Mouse (Mus musculus) stomach, postnatal 0 days (tissue): ENCODE results near the gene Chd5. TPM values are rescaled to one million over a fixed set of nuclear protein-coding genes. Genes with fewer than 3 reads are reported as not detected.
A peak's percentile ranks its signal among the peaks of the same experiment; 100 is the strongest.

Source experiments
- ATAC-seq: fragments of 200-750 bp; cut with Nextera tagmentation; 2 replicates; pipeline ENCODE4 v1.8.0; 2017; ENCODE audit not compliant: low FRiP score, low TSS enrichment
- DNase-seq: peaks from one replicate; pipeline ENCODE4 v3.0.0-alpha.2; 2016; ENCODE audit warnings: low spot score
- H3K27ac ChIP-seq: fragments of 300-500 bp; sonication (generic); replicated peaks from 2 replicates; pipeline ENCODE4 v1.5.1; 2014; ENCODE audit warnings: mild to moderate bottlenecking, control low read depth
- H3K27me3 ChIP-seq: fragments of 300-500 bp; sonication (generic); 2 replicates; pipeline ENCODE4 v1.6.1; 2014; ENCODE audit warnings: low read length; ENCODE audit not compliant: control insufficient read depth, insufficient read depth
- H3K36me3 ChIP-seq: fragments of 300-500 bp; sonication (generic); 2 replicates; pipeline ENCODE4 v1.6.1; 2014; ENCODE audit warnings: low read length, mixed read lengths; ENCODE audit not compliant: control insufficient read depth, insufficient read depth
- H3K4me1 ChIP-seq: fragments of 300-500 bp; sonication (generic); replicated peaks from 2 replicates; pipeline ENCODE4 v1.6.1; 2014; ENCODE audit warnings: antibody characterized with exemption; ENCODE audit not compliant: control insufficient read depth, insufficient read depth
- H3K4me2 ChIP-seq: fragments of 300-500 bp; sonication (generic); replicated peaks from 2 replicates; pipeline ENCODE4 v1.6.1; 2014; ENCODE audit warnings: low read depth, mild to moderate bottlenecking, control low read depth, moderate library complexity
- H3K4me3 ChIP-seq: fragments of 300-500 bp; sonication (generic); 2 replicates; pipeline ENCODE4 v1.5.1; 2014; ENCODE audit warnings: low read depth, low read length, control low read depth
- H3K9ac ChIP-seq: fragments of 300-500 bp; sonication (generic); 2 replicates; pipeline ENCODE4 v1.6.1; 2014; ENCODE audit warnings: mild to moderate bottlenecking, low read length, control low read depth, mixed read lengths
- H3K9me3 ChIP-seq: fragments of 300-500 bp; sonication (generic); 2 replicates; pipeline ENCODE4 v1.6.1; 2016; ENCODE audit warnings: low read length; ENCODE audit not compliant: control insufficient read depth
- CTCF ChIP-seq: IDR thresholded peaks from 2 replicates; pipeline ENCODE4 v1.5.1; 2016; ENCODE audit warnings: antibody characterized with exemption, low read depth, mild to moderate bottlenecking, moderate library complexity
- EP300 ChIP-seq: optimal IDR thresholded peaks from 2 replicates; pipeline ENCODE3; 2016; ENCODE audit warnings: antibody characterized with exemption
- WGBS: fragments of 180-500 bp; shearing (Covaris S2); extraction: QIAGEN DNeasy Blood & Tissue Kit; methylation state at CpG from one replicate; pipeline ENCODE4 v1.1.7; 2014; 5-methylcytosine and 5-hydroxymethylcytosine counted together
- polyA plus RNA-seq: library from polyadenylated mRNA; unstranded; fragments of >200 nt; fragmentation: Nextera tagmentation; extraction: Ambion mirVana; gene quantifications from 2 replicates; pipeline ENCODE4 v1.2.1, GENCODE M21; 2015

The Chd5 gene
- polyA plus RNA-seq, 1 experiment from 2014 or later: 1.9 TPM

DNA sequence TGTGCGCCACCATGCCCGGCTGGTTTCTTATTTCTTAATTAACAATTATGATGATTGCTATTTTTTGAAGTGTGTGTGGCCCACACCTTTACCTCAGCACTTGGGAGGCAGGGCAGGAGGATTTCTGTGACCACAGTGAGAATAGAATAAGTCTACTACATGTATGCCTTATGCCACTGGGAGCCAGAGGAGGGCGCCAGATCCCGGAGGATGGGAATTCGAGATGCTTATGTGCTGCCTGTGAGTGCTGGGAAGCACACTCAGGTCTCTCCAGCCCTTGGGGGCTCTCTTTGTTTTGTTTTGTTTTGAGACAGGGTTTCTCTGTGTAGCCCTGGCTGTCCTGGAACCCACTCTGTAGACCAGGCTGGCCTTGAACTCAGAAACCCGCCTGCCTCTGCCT is 9.8 kb upstream of the Chd5 start:
- WGBS: 79% methylated on average over 6 of the region's 6 CpGs
- Histone ChIP-seq H3K9ac (no peak overlapping the region), H3K4me1 (0 out of 2 replicates have a peak, but pooled peaks cover 4% of the 10 kb centered on the region), H3K4me3 (no peak overlapping the region), H3K36me3 (peaks cover 26% of the 10 kb centered on the region), H3K27me3 (no peaks in the 10 kb centered on the region), H3K9me3 (no peaks in the 10 kb centered on the region), H3K27ac (no peak overlapping the region), H3K4me2 (no peak overlapping the region)
- TF ChIP-seq EP300 (no peak), CTCF (peak; percentile 69)
- DNase-seq (peak; percentile 68), ATAC-seq (no peak)

DNA sequence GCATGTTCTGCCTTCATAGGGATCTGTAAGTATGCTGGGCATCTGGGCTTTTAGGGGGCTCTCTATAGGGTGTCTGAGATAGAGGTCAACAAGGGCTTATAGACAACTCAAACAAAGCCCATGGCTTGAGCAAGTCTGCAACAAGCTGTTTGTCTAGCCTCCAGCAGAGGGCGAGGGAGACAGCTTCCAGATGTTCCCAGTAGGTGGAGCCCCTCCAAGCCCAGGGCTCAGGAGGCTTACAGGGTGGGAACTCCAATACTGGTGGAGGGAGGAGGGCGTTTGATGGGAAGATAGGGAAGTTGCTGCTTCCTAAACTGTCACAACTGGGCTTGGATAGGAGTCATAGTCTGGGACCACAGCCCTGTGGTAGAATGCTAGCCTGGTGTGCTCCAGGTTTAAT is 5.5 kb upstream of the Chd5 start:
- no peak overlapping the region for H3K27ac ChIP-seq
- peak; percentile 99 for TF ChIP-seq CTCF
- no peak for TF ChIP-seq EP300
- H3K36me3 ChIP-seq: peaks cover 26% of the 10 kb centered on the region
- no peak overlapping the region for H3K9ac ChIP-seq
- no peaks in the 10 kb centered on the region for H3K4me1 ChIP-seq
- ATAC-seq: peak; percentile 30; the same call in 1 of the 2 replicates
- WGBS: 10% methylated on average over 2 of the region's 2 CpGs
- no peak overlapping the region for H3K4me2 ChIP-seq
- no peaks in the 10 kb centered on the region; the same call in 1 of the 2 replicates for H3K27me3 ChIP-seq
- H3K9me3 ChIP-seq: no peaks in the 10 kb centered on the region
- DNase-seq: peak; percentile 76
- H3K4me3 ChIP-seq: no peak overlapping the region

DNA sequence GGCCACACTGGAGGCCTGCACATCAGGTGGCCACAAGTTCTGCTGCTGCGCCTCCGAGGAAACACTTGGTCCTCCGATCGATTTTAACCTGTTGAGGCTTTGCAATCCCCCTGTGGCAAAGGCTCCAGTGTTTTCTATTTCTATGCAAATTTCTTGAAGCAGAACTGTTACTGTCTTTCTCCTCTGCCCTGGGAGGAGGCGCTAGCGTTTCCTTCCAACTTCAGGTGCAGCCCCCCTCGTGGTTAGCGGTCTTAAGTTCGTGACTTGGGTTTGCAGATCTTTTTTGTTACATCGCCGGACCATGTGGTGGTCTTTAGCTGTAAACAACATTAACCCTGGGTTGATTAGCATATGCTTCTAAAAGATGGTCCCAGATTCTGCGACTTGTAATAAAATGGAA is 4.9 kb upstream of the Chd5 start:
- DNase-seq (no peak), ATAC-seq (no peak)
- H3K9ac ChIP-seq: no peak overlapping the region
- WGBS: 94% methylated on average over 12 of the region's 12 CpGs
- peaks cover 25% of the 10 kb centered on the region for H3K36me3 ChIP-seq
- H3K4me3 ChIP-seq: no peak overlapping the region
- no peak overlapping the region for H3K4me2 ChIP-seq
- no peak for TF ChIP-seq EP300
- no peak for TF ChIP-seq CTCF
- H3K27me3 ChIP-seq: no peaks in the 10 kb centered on the region; the same call in 1 of the 2 replicates
- no peaks in the 10 kb centered on the region for H3K4me1 ChIP-seq
- no peak overlapping the region for H3K27ac ChIP-seq
- no peaks in the 10 kb centered on the region for H3K9me3 ChIP-seq

DNA sequence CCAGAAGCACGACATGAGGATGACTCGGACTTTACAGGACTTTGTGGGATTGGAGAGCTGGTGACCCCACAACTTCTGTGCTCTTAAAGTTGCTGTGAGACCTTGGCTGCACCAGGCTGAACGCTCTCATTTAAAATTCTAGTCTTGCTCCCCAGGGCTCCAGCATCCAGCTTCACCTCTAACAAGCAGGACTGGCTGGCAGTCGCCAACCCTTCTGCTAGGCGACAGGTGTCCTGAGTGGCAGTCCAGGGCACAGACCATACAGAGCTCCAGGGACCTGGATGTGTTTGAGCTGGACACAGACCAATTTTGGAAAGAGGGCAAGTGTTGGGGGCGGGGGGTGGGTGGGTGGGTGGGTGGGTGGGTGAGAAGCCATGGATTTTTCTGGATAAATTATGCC is 679 bp upstream of the Chd5 start:
- WGBS: 37% methylated on average over 6 of the region's 6 CpGs
- H3K36me3 ChIP-seq: peaks cover 6% of the 10 kb centered on the region; the same call in 1 of the 2 replicates
- ATAC-seq: no peak

DNA sequence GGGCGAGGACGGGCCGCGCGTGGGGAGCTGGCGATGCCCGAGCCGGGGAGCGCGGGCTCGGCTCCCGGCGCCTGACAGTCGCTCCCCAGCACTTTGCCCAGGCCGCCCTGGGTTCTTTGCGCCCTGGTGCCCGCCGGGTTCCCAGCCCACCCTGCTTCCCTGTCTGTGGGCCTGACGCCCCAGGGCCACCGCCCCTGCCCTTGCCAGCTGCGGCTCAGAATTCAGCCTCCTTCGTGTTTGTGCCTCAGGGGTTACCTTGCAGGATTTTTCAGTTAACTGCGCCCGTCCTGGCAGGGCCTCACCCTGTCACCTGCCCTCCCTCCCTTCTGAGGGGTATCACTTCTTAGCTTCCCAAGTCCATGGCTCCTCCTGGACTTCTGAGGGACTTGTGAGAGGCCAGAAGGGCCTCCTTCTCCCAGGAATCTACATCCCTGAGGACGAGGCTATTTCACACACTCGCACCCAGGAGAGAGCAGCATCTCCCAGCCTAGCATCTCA is 891 bp downstream of the Chd5 start:
- Histone ChIP-seq H3K4me3 (peak overlapping the region; percentile 48), H3K9ac (peak overlapping the region; percentile 47; the same call in 1 of the 2 replicates), H3K4me1 (no peaks in the 10 kb centered on the region), H3K27ac (no peak overlapping the region), H3K36me3 (no peaks in the 10 kb centered on the region; the same call in 1 of the 2 replicates), H3K9me3 (no peaks in the 10 kb centered on the region), H3K27me3 (no peaks in the 10 kb centered on the region; the same call in 1 of the 2 replicates), H3K4me2 (peak overlapping the region; percentile 86)
- 6% methylated on average over 12 of the region's 26 CpGs for WGBS
- ATAC-seq (no peak), DNase-seq (no peak)
- TF ChIP-seq CTCF (no peak), EP300 (no peak)

More for the DNA sequence above, 679 bp upstream of the Chd5 start:
- no peak overlapping the region for H3K4me2 ChIP-seq
- H3K9ac ChIP-seq: no peak overlapping the region
- H3K4me3 ChIP-seq: no peak overlapping the region
- H3K9me3 ChIP-seq: no peaks in the 10 kb centered on the region
- H3K27me3 ChIP-seq: no peaks in the 10 kb centered on the region; the same call in 1 of the 2 replicates
- DNase-seq: no peak
- H3K27ac ChIP-seq: no peak overlapping the region
- no peaks in the 10 kb centered on the region for H3K4me1 ChIP-seq
- TF ChIP-seq CTCF (no peak), EP300 (no peak)

DNA sequence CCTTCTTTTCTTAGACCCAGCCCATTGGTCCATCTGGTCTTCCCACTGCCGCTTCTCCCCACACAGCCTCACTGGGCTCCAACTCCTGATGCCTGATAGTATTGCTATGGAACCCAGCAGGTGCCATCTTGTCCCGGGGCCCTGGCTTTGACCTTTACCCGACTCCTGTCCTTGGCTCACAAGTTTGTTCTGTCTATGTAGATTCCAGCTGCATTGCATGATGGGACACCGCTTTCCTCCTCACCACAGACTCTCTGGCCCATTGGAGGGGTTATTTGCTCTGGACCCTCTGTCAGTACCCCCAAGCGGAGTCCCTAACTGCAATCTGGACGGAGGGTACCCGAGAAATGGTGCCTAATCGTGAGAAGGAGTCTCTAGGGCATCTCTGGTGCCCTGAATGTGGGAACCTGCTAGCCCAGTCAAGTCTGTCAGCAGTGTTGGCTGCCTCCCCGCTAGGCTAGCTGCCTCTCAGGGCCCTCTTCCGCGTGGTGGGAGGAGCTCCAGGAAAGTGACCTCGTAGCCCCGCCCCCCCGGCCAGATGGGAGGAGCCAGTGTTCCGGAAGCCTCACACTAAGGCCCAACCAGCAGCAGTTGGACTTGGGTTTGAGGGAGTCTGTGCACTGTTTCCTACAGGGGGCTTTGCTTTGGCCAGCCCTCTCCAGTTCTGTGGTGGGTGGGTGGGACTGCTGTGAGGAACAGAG is 2.3 kb downstream of the Chd5 start:
- ATAC-seq: no peak
- TF ChIP-seq CTCF (no peak), EP300 (no peak)
- H3K27me3 ChIP-seq: no peaks in the 10 kb centered on the region; the same call in 1 of the 2 replicates

More for the DNA sequence above, 2.3 kb downstream of the Chd5 start:
- no peak overlapping the region for H3K4me2 ChIP-seq
- 35% methylated on average over 15 of the region's 15 CpGs for WGBS
- no peaks in the 10 kb centered on the region for H3K36me3 ChIP-seq
- no peaks in the 10 kb centered on the region for H3K4me1 ChIP-seq
- no peak overlapping the region for H3K4me3 ChIP-seq
- no peak overlapping the region for H3K9ac ChIP-seq
- DNase-seq: peak; percentile 47
- H3K27ac ChIP-seq: no peak overlapping the region
- no peaks in the 10 kb centered on the region for H3K9me3 ChIP-seq
